Mouse (Mus musculus) G1E (cell line): ENCODE measurements around the gene Atad1. TPM values are rescaled to one million over a fixed set of nuclear protein-coding genes. Genes with fewer than 3 reads are reported as not detected.
"Not testable (repeated sequence)": the region's sequence is repeated elsewhere in the genome, so short reads cannot be mapped to it uniquely, and the experiment has no call there.

Source experiments
- ATAC-seq: 2 replicates; pipeline ENCODE4 v1.8.0; 2016; ENCODE audit warnings: mild to moderate bottlenecking; ENCODE audit not compliant: insufficient number of reproducible peaks, poor library complexity, low FRiP score, severe bottlenecking; ENCODE audit errors: extremely low read depth
- DNase-seq: peaks from one replicate; pipeline ENCODE4 v3.0.0; 2012; ENCODE audit warnings: low spot score
- H3K27me3 ChIP-seq: 2 replicates; pipeline ENCODE4 v1.6.1; 2012; ENCODE audit warnings: mild to moderate bottlenecking, low read length, inconsistent platforms; ENCODE audit not compliant: insufficient read depth
- H3K36me3 ChIP-seq: replicated peaks from 2 replicates; pipeline ENCODE3; 2012; ENCODE audit warnings: mild to moderate bottlenecking, inconsistent platforms
- H3K4me1 ChIP-seq: 2 replicates; pipeline ENCODE4 v1.6.1; 2012; ENCODE audit warnings: low read depth, low read length, inconsistent platforms, mixed read lengths; ENCODE audit not compliant: insufficient read depth
- H3K4me3 ChIP-seq: 2 replicates; pipeline ENCODE4 v1.5.1; 2012; ENCODE audit warnings: low read depth, mild to moderate bottlenecking, inconsistent platforms, low read length, moderate library complexity, mixed read lengths
- H3K9me3 ChIP-seq: replicated peaks from 2 replicates; pipeline ENCODE4 v1.6.1; 2012; ENCODE audit warnings: inconsistent platforms
- CTCF ChIP-seq: IDR thresholded peaks from 2 replicates; pipeline ENCODE4 v1.5.1; 2012; ENCODE audit warnings: low read depth, low read length, inconsistent platforms, mixed read lengths
- GATA1 ChIP-seq: IDR thresholded peaks from 2 replicates; pipeline ENCODE4 v1.6.1; 2012; ENCODE audit warnings: borderline replicate concordance, low read length, inconsistent platforms, mixed read lengths
- GATA2 ChIP-seq: IDR thresholded peaks from 2 replicates; pipeline ENCODE4 v1.6.1; 2012; ENCODE audit warnings: low read depth, low read length, inconsistent platforms, borderline replicate concordance
- POLR2AphosphoS5 ChIP-seq: IDR thresholded peaks from 2 replicates; pipeline ENCODE4 v1.6.1; 2012; ENCODE audit warnings: low read depth, low read length, inconsistent platforms; ENCODE audit not compliant: insufficient replicate concordance
- TAL1 ChIP-seq: conservative IDR thresholded peaks from 2 replicates; pipeline ENCODE4 v1.6.1; 2012; ENCODE audit warnings: low read depth, low read length, inconsistent platforms, mixed read lengths
- polyA plus RNA-seq: library from polyadenylated mRNA; stranded (reverse); fragments of >175 nt; gene quantifications from 2 replicates; pipeline ENCODE4 v1.2.3, GENCODE M21; 2012
- total RNA-seq, 2 experiments: library from RNA; stranded (forward) in 1 of 2; stranded (reverse) in 1 of 2; fragments of 200-1000 nt in 1 of 2; fragments of >200 nt in 1 of 2; fragmentation: Nextera tagmentation in 1 of 2; gene quantifications; 2 replicates each; pipeline ENCODE4 v1.2.3; 2014 to 2017

Gene Atad1
- total and polyA plus RNA-seq, 3 experiments: 2.3 to 102 (median 69.8) TPM

DNA sequence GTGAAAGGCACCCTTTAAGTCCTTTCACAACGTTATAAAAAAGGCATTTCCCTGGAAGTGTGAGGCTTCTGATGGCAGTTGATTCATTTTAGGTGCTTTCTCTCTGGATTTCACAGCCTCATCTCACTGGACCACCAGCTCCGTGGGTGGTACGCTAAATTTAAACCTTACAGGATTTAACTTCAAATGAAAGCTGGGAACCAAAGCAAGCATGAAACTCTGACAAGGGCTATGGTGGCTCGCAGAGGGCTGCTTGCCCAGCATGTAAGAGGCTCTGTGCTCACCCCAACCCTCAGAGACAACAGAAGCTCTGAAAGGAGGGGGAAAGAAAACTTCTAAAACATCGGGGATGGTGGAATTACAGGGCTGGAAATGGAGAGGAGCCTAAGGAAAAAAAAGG lies 51.9 kb downstream of the Atad1 start:
- ATAC-seq: no peak
- H3K36me3 ChIP-seq: peaks cover 57% of the 10 kb centered on the region
- H3K9me3 ChIP-seq: no peaks in the 10 kb centered on the region
- DNase-seq: no peak
- H3K27me3 ChIP-seq: no peaks in the 10 kb centered on the region
- TF ChIP-seq GATA1: no peak
- TF ChIP-seq CTCF: no peak
- no peak for TF ChIP-seq POLR2AphosphoS5
- no peak for TF ChIP-seq GATA2
- TF ChIP-seq TAL1: no peak
- H3K4me3 ChIP-seq: no peak overlapping the region
- H3K4me1 ChIP-seq: peaks cover 25% of the 10 kb centered on the region

DNA sequence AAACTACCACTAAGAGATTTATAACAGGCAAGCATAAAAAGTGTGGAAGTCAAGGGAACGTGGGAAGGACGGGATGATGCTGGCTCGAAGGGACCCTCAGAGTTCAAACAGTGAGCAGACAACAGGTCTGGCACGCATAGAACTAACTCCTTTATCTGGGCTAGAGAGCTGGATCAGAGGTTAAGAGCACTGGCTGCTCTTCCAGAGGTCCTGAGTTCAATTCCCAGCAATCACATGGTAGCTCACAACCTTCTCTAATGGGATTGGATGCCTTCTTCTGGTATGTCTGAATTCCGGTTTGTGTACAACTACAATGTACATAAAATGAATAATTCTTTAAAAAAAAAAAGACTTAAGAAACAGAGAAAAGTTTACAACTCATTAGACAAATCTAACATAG lies 56.5 kb downstream of the Atad1 start:
- Histone ChIP-seq H3K4me1 (peaks cover 27% of the 10 kb centered on the region), H3K9me3 (no peaks in the 10 kb centered on the region), H3K27me3 (no peaks in the 10 kb centered on the region), H3K4me3 (no peak overlapping the region), H3K36me3 (peaks cover 70% of the 10 kb centered on the region)
- ATAC-seq (no peak), DNase-seq (no peak)
- TF ChIP-seq GATA1: no peak
- TF ChIP-seq CTCF: no peak
- no peak for TF ChIP-seq TAL1
- no peak for TF ChIP-seq GATA2
- TF ChIP-seq POLR2AphosphoS5: no peak

DNA sequence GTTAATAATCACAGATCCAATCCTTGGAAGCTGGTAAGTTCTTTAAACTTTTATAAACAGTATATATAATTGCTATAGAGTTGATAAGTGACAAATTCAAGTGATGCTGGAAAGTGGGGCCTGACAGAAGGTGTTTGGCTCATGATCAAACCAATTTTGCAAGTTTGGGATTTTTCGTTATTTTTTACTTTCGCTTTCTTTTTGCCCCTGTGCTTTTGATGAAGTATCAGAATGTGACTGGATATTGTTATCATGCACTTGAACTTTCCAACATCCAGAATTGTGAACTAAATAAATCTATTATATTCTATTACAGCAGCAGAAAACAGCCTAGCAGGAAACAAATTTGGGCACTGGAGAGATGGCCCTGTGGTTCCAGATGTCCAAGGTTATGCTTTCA lies 58.7 kb downstream of the Atad1 start:
- no peak for TF ChIP-seq CTCF
- no peak for ATAC-seq
- Histone ChIP-seq H3K4me3 (no peak overlapping the region; the same call in 1 of the 2 replicates), H3K4me1 (peaks cover 11% of the 10 kb centered on the region), H3K9me3 (no peaks in the 10 kb centered on the region), H3K36me3 (peaks cover 72% of the 10 kb centered on the region), H3K27me3 (no peaks in the 10 kb centered on the region)
- no peak for DNase-seq

DNA sequence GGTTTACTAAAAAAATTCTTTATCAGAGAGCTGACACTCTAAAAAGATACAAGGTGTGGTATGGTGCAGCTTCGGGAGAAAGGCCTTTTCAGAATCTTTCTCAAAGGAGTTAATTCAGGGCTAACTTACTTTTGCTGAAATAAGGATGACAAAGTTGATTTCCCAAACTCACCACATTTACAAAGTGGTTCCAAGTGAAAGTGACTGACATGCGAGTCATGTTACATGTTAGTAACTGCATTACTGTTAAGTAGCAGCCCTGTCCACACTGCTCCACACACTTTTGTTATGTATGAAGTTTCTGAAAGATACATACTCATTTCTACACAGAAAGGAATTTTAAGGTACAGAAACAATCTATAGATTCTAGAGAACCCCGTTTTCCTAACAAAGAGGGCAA lies 63.8 kb downstream of the Atad1 start:
- Histone ChIP-seq H3K36me3 (peaks cover 79% of the 10 kb centered on the region), H3K9me3 (no peaks in the 10 kb centered on the region), H3K4me3 (no peak overlapping the region), H3K27me3 (no peaks in the 10 kb centered on the region), H3K4me1 (peaks cover under 1% of the 10 kb centered on the region; the same call in 1 of the 2 replicates)
- ATAC-seq (no peak), DNase-seq (no peak)
- TF ChIP-seq GATA2 (no peak), CTCF (no peak), TAL1 (no peak), POLR2AphosphoS5 (no peak), GATA1 (no peak)

DNA sequence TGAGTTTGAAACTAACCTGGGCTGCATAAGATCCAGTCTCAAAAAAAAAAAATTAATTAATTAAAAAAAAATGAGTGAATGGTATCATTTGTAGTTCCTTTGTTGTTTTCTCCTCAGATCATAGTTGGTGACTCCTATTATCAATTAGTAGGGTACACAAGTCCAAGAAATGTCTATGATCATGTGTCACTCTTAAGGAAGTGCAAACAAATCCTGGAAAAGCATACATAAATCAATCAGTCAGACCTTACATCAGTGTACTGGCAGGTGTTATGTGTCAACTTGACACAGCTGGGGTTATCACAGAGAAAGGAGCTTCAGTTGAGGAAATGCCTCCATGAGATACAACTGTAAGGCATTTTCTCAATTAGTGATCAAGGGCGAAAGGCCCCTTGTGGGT lies 71.8 kb downstream of the Atad1 start:
- not testable (repeated sequence) for DNase-seq, H3K9me3 ChIP-seq, ATAC-seq, H3K4me1 ChIP-seq, H3K27me3 ChIP-seq, H3K4me3 ChIP-seq
- peaks cover 81% of the 10 kb centered on the region for H3K36me3 ChIP-seq

DNA sequence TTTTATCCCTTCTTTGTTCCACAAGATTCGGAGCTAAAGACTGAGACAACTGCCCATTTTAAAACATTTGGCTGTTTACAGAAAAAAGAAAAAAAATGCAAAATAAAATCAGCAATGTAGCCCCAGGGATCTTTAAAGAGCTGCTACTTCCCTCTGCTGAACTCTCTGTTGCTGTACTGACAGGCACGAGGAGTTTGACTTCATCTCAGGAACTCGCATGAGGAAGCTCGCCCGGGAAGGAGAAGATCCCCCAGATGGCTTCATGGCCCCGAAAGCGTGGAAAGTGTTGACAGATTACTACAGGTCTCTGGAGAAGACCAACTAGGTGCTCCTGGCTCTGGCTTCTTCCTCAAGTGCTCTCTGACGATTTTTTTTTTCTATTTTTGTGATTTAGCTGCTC lies 74.3 kb downstream of the Atad1 start:
- no peak for DNase-seq

DNA sequence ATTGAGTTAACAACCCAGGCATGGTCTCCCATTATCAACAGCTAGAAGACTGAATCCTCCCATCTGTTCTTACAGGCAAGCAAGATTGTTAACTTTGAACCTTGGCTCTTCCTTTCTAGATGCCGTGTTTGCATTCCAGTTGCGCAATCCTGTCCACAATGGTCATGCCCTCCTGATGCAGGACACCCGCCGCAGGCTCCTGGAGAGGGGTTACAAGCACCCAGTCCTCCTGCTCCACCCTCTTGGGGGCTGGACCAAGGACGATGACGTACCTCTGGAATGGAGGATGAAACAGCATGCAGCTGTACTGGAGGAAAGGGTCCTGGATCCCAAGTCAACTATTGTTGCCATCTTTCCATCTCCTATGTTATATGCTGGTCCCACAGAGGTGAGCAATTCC lies 76.7 kb downstream of the Atad1 start:
- no peak for DNase-seq

More for the DNA sequence above, 74.3 kb downstream of the Atad1 start:
- Histone ChIP-seq H3K27me3 (no peaks in the 10 kb centered on the region), H3K4me3 (no peak overlapping the region), H3K9me3 (no peaks in the 10 kb centered on the region), H3K36me3 (peaks cover 87% of the 10 kb centered on the region), H3K4me1 (peaks cover 4% of the 10 kb centered on the region)
- no peak for TF ChIP-seq GATA2
- no peak for TF ChIP-seq POLR2AphosphoS5
- no peak for TF ChIP-seq TAL1
- TF ChIP-seq CTCF: no peak
- TF ChIP-seq GATA1: no peak
- no peak for ATAC-seq

More for the DNA sequence above, 76.7 kb downstream of the Atad1 start:
- peaks cover 74% of the 10 kb centered on the region for H3K36me3 ChIP-seq
- no peak overlapping the region for H3K4me3 ChIP-seq
- ATAC-seq: no peak
- no peak for TF ChIP-seq GATA2
- H3K4me1 ChIP-seq: peaks cover 7% of the 10 kb centered on the region
- no peaks in the 10 kb centered on the region for H3K27me3 ChIP-seq
- no peaks in the 10 kb centered on the region for H3K9me3 ChIP-seq
